Mouse (Mus musculus) left cerebral cortex, postnatal 10 days (tissue): Measurements from ENCODE around the gene Abcc3. TPM values are rescaled to one million over a fixed set of nuclear protein-coding genes. Genes with fewer than 3 reads are reported as not detected.
"Not testable (repeated sequence)": the region's sequence is repeated elsewhere in the genome, so short reads cannot be mapped to it uniquely, and the experiment has no call there.

Experiments used
- DNase-seq, 2 experiments: peaks; one replicate each; pipeline ENCODE4 v3.0.0; 2021 to 2022; ENCODE audit warnings: low spot score in 2 of 2, mixed read lengths in 1 of 2; ENCODE audit errors: extremely low spot score in 1 of 2
- intact Hi-C: fragments of 180-260 bp; cut with DNase I; formaldehyde crosslinking; loops from one replicate; pipeline ENCODE4 v1.15.1; 2025
- total RNA-seq, 2 experiments: library from RNA; stranded (reverse); gene quantifications; 2 replicates each; pipeline ENCODE4 v1.2.3; 2021

Gene Abcc3
- total RNA-seq, 2 experiments from 2014 or later, result 1.6 to 2.1 TPM

DNA sequence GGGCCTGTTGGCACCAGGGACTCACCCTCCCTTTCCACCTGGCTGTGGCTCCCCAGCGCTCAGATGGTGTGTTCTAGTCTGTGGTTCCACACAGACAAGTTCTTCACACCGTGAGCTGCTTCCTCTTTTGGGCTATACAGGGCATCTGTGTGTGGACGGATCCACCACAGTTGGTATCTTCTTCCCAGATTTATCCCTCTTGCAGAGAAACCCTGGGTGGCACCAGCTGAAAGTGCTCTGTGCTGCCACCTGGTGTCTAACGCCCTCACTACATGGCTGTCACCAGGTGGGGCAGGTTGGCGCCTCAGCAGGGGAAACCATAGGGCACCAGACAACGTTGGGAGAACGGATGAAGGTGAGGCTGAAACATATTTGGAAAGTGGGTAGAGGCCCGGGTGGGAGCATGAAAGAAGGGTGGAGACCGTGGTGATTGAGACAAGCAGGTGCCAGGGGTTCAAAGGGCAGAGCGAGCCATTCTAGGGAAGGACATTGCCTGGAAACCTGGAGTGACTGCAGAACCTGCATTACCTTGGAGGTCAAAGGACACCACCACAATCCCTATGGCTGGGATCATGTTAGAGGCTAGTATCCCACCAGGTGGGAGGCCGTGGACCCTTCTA is 12.0 kb upstream of the Abcc3 start:
- peak in 1 of 2 experiments; percentile 81 for DNase-seq
- intact Hi-C loops, result loop anchor here (2.0 kb wide), 1 partner anchor 64 kb away; no protein-coding TSS in a partner anchor

DNA sequence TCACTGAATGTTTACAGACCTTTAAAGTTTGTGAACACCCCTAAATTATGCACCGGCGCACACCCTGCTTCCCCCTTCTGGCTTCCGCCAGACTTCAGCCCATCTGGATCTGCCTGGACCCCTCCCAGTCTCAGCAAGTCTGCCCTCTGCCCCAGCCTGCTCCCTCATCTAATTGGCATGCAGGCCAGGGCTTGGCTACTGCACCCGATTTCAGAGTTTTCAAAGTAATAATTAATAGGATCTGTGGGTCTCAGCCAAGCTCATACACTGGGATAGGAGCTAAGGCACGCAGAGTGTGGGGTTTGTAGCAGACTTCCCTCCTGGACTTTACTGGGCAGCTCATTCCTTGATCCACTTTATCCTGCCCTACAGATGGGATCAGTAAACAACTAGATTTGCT is 11.4 kb upstream of the Abcc3 start:
- DNase-seq, result no peak
- intact Hi-C loops, result loop anchor here (2.0 kb wide), 1 partner anchor 63 kb away; no protein-coding TSS in a partner anchor

DNA sequence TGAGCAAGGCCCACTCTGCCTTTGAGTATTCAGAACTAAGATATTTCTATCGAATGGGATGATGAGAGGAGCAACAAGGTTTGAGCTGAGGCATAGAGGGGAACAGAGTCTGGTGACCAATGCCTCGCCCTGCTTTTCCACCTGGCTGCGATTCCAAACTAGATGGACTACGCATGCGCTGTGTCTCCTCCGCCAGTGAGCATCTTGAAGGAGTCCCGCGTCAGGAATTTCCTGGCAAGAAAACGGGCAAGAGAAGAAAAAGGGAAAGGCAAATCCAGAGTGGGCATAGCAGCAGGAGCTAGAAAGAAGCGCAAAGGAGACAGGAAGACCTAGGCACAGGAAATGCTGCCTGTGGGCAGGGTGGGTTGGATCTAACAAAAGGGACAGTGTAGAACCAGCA is 11.0 kb upstream of the Abcc3 start:
- intact Hi-C loops, result loop anchor here (2.0 kb wide), 1 partner anchor 63 kb away; no protein-coding TSS in a partner anchor

DNA sequence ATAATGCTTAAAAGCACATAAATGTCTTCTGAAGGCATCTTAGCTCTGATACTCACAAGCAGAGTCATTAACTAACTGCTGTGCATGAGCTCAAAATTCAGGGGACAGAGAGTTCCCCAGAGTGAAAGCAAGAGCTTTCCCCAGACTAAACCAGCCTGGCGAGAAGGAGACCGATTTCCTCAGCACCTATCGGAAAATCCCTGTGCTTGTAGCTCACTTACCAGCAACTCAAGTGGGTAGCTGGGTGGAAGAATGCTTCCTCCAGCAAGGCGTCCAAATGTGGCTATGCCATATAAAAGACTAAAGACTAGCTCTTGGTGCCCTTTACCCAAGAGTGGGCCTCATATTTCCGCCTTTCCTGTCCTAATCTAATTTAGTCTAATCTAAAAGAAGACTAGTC is 9.9 kb upstream of the Abcc3 start:
- intact Hi-C loops, result no loop called here

More for the DNA sequence above, 11.0 kb upstream of the Abcc3 start:
- no peak for DNase-seq

DNA sequence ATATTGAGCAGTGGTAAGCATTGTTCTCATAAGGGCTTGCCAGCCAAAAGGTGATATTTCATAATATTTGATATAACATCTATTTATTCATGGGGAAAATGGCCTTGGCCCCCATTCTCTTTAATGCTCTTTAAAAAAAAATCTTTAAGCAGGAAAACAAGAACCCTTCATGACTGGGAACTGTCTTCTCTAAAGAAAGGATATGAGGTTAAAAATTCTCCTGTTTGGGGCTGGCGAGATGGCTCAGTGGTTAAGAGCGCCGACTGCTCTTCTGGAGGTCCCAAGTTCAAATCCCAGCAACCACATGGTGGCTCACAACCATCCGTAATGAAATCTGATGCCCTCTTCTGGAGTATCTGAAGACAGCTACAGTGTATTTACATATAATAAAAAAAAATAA is 9.2 kb upstream of the Abcc3 start:
- intact Hi-C loops, DNase-seq: not testable (repeated sequence)

More for the DNA sequence above, 9.9 kb upstream of the Abcc3 start:
- DNase-seq, result no peak

DNA sequence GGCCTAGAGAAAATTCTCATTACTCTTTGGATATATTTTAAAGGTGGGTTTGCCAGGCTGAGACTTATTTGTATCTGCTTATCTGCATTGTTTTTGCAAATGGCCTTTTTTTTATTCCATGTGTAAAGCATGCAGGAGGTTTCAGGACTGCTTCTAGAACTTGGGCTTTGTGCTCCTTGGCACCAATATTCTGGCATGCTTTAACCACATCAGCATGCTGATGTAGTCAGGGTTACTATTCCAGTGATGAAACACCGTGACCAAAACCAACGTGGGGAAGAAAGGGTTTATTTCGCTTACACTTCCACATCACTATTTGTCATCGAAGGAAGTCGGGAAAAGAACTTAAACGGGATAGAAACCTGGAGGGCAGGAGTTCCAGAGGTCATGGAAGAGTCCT is 8.2 kb upstream of the Abcc3 start:
- intact Hi-C loops, result no loop called here
- DNase-seq, result no peak

DNA sequence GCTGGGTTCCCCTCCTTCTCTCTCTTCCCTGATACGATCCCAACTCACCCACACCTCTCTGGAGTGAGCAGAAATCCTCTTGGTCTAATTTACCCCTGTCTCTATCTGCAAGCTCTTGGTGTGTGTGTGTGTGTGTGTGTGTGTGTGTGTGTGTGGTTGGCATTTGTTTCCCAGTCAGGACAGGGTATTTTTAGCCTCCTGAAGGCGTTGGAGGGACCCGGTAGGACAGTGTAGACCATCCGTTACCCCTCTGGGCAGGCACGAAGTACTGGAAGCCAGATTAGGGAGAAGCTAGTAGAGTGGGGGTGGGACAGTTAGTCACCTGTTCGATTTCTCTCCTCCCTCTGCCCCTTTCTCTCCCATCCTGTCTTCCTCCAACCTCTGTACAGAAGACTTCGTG is 1.3 kb upstream of the Abcc3 start:
- intact Hi-C loops, result no loop called here

DNA sequence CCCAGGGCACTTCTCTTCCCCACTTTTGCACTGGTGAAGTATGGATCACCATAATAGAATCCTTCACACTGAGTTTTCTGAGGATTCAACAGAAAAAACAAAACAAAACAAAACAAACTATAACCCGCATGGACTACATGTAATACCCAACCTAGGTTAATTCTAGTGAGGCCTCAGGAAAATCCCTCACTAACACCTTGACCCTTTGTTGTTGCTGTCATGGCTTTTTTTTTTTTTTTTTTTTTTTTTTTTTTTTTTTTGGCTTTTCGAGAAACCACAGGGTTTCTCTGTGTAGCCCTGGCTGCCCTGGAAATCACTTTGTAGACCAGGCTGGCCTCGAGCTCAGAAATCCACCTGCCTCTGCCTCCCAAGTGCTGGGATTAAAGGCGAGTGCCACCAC is 693 bp upstream of the Abcc3 start:
- intact Hi-C loops, DNase-seq: not testable (repeated sequence)

More for the DNA sequence above, 1.3 kb upstream of the Abcc3 start:
- no peak for DNase-seq

DNA sequence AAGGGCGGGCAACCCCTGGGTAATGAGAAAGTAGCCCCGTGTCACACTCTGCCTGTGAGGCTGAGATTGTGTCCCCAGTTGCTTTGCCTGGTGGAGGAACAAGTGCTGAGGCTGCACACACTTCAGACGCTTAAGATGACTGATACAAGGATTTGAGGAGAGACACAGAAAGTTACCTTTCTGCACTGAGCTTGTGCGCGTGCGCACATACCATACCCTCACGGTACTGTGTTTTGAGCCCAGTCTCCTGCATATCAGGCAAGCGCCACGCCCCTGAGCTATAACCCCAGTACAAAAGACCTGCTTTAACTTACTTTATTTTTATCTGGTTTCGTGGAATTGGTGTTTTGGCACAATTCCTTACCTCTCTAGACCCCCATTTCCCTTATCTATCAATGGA is 1.1 kb downstream of the Abcc3 start:
- intact Hi-C loops, result no loop called here
- no peak for DNase-seq

DNA sequence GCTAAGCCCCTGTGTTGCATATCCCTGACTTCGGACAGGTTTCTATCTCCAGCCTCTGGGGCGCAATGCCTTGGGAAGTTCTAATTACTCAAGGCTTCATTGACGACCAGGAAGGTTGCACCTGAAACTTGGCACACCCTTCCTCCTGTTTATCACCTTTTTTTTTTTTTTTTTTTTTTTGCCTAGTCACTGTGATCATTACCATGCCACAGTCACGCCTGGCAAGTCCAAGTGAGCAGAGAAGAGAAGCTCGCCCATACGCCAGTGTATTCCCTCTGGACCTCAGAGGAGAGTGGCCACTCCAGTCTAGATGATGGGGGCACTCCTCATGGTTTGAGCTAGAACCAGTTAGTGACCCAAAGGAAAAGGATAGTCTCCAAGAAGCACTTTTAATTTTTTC is 2.0 kb downstream of the Abcc3 start:
- no peak for DNase-seq
- intact Hi-C loops, result no loop called here

DNA sequence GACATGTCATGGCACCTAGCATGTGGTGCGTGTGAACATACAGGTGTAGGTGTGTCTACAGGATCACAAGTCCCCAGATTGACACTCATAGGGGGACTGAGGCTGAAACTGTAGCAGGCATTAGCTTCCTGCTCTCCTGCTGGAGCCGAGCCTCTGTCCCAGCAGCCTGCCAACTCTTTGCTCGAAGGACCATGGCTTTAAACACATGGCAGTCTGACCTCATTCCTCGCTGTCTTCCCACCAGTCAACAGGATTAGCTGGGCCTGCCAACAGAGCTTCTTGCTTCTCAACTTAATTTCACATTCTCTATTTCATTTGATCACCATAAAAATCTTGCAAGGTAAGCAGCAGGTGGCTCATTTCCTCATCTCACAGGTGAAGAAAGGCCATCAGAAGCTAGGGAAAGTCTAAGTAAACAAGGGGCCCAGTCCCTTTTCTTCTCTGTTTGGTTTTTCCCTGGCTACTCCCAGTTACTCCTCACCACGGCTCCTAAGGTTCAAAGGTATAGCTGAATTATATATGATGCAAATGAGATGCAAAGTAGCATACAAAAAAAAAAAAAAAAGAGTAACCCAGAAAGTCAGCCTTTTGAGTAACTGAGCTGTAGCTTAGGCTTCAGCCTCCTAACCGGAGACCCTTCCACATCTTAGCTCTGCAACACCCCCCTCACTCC is 2.9 kb downstream of the Abcc3 start:
- DNase-seq, result no peak
- intact Hi-C loops, result no loop called here

DNA sequence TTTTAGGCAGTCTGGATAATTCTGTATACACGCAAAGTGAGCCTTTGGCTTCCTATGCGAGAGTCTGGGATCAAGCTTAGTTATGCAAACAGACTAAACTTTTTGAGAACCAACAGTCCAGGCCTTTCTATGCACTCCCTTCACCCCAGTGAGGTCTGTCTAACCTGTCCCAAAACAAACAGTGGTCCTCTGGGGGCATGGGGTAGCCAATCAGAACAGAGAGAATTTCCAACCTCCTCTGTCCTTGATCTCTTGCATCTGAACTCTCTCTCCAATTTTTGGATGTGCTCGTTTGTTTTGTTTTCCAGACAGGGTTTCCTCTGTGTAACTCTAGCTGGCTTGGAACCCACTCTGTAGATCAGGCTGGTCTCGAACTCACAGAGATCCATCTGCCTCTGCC is 3.8 kb downstream of the Abcc3 start:
- intact Hi-C loops, result no loop called here
- DNase-seq, result no peak

DNA sequence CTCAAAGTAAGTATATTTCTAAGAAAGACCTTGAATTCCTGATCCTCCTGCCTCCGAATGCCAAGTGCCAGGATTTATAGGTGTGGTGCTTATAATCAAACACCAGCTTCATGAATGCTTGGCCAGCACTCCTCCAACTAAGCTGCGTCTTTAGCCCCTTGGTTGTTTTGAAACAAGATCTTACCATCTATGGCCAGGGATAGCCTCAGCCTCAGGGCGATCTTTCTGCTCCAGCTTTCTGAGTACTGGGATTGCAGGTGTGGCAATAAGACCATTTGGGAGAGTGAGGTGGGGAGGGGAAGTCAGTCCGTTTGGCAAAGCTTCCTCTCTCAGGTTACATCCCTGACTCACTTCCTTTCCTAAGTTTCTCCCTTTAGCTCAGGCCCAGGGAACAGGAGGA is 5.0 kb downstream of the Abcc3 start:
- no peak for DNase-seq
- intact Hi-C loops, result no loop called here

DNA sequence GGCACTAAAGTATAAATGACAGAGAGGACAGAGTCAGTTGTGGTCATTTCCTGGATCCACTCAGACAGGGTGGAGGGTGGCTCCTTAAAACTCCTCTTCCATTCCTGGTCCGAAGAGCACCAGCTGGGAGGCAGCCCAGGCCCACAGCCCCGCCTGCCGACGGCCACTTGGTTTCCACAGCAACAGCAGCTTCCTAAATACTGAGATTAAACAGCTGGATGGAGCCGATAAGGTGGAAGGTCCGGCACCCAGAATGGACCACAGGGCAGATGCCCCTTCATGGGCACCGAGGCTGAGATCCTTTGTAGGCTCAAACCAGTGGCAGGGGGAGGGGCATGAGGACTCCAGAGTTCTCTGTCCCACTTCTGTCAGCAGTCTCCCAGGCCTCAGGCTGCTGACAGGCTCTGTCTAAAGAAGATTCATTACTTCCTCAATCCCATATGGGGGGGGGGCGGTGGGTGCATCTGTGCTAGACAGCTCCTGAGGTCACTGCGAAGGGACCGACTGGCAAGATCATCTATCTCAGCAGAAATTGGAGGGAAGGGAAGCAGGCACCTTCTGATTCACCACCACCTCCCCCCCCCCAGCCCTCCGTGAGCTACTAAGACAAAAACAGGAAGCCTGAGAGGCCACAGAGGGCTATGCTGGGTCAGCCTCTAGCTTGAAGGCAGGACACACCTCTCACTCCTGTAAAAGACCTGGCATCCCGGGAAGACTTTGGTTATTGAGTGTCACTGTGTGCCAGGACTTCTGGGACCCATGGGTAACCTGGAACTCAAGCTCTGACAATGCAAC is 6.6 kb downstream of the Abcc3 start:
- intact Hi-C loops, result no loop called here
- DNase-seq, result peak in 1 of 2 experiments; percentile 70

DNA sequence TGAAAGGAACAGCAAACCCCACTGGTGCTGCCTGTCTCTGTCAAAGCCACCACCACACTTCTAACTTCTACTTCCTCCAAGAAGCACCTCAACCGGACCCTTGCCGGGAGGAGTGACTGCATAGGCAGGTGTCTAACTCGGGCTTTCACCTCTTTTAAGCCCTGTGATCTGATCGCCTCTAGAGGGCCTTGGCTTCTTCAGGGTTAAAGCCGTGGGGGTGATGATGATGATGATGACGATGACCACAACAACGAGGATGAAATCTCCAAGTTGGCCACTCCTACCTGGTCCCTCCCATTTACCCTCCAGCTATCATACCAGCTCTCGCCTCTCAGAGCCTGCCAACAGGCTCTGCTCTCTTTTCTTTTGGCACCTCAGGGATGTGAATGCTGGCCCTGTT is 13.1 kb downstream of the Abcc3 start:
- intact Hi-C loops, result no loop called here
- DNase-seq, result no peak

DNA sequence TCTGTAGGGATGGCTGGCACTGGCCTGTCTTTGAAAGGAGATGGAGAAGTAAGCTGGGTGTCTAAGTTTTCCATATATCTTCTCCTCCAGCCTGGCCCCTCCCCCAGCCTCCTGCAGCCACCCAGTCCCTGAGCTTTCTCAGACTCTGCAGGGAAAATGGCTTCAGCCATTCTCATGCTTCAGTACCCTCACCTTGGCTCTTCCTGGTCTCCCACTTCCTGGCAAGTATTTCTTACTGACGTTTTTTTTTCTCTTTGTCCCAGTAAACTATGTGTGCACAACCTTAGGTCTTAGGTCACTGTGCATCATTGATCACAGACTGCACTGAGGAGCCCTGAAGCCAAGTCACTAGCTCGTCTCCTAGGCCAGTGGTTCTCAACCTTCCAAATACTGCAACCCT is 13.7 kb downstream of the Abcc3 start:
- intact Hi-C loops, result no loop called here

DNA sequence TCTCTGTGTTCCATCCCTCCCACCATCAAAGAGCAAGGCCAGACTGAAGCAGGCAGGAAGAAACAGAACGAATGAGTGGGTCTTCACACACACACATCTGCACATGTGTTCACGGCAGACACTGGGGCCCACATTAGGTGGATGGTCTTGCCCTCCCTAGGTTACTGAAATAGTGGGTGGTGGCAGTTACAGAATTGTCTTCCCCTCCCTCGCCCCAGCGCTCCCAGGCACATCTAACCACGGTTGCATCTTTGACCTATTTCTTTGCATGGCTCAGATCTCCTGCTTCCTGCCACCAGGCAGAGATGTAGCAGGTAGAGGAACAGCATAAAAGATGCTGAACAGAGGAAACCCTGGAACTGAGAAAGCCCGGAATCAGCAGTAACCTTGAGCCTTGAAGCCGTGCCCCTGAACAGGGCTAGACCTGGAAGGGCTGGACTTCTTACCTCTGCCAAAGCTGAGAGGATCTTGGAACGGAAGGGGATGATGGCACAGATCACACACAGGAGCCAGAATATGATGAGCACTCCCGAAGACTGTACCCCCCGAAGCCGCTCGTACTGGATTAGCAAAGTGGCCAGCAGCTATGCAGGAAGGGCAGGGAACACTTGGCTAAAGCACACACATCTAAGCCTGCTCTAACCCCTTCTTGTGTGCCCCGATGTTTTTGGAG is 18.4 kb downstream of the Abcc3 start:
- intact Hi-C loops, result no loop called here
- no peak for DNase-seq

More for the DNA sequence above, 13.7 kb downstream of the Abcc3 start:
- DNase-seq, result no peak

DNA sequence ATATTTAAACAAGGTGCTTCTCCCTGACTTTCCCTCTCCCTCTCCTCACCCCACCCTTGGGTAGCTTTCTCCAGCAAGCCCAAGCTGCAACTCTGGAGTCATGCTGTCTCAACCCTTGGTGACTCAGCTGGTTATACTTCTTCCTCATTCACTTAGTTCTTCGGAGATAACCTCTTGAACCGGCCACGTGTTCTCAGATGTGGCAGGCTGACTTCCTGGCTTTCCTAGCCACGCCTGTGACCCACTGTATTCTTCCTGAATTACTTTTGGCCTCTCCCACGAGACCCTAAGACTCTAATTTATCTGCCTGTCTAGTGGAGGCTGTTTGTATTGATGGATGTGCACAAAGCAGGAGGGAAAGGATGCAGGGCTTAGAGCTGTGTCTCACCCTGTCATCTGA is 22.0 kb downstream of the Abcc3 start:
- no peak for DNase-seq
- intact Hi-C loops, result no loop called here

DNA sequence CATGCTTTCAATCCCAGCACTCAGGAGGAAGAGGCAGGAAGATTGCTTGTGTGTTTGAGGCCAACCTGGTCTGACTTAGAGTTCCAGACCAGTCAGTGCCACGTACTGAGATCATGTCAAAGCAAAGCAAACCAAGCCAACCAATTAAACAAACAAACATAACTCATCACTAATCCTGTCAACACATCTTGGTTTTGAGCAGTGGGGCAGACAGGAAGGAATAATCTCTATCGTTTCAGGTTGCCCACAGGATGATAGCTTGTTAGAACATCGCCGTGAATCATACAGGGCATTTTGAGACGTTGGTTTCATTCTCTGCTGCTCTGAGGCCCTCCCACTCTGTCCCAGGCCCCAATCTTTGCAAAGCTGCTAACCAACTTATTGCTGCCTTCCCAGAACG is 22.8 kb downstream of the Abcc3 start:
- intact Hi-C loops, result no loop called here
- no peak for DNase-seq
